Mouse (Mus musculus): ENCODE measurements around the gene Plekhh1.
"Not testable (repeated sequence)": the region's sequence is repeated elsewhere in the genome, so short reads cannot be mapped to it uniquely, and the experiment has no call there.

The Plekhh1 gene

DNA sequence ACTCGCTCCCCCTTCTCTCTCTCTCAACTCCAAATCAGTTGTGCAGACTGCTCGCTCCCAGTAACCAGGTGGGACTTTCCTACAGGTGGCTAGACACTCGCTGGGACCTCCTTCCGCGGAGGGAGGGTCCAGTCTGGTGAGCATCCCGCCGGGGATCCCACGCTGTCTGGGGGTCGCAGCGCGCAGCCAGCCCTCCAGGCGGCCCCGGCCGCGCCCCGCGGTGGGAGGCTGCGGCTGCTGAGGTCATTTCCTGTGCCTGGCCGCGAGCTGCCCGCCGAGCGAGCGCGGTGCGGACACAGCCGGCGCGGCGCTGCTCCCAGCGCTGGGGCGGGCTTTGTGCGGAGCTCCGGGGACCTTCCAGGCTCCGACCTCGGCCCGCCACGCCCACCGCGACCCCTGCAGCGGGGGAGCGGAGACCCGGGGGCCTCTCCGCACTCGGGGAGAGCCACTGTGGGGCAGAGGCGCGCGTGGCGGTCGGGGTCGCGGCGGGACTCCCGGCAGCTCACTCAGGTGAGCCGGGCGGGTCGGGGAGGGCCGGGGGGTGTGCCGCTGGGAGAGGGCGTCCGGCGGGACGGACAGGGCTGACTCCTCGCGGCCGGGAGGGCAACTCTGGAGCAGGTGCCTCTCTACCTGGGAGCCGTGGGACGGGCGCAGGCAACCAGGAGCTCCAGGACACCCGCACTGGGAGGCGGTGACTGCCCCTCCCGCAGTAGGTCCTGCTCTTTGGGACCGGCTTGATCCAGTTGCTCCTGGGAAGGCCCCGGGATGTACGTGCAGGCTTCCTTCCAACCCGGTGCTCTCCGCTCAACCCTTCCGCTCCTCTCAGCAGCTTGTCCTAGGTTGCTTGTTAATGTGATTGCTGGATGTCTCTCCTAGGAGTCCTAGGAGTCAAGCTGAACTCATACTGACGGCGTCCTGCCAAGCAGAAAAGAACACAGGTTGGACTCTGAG is at the start of gene Plekhh1:
Gene Plekhh1 (plus strand): TSS at position 253 of the 951 bp plus-strand sequence.
- DNase-seq, result peak; percentile 78

- peak; percentile 51 for DNase-seq
Measured at GRCm38 (mm10) chr12:78980683-78981091, 48.3 kb upstream of the Plekhh1 start.

DNA sequence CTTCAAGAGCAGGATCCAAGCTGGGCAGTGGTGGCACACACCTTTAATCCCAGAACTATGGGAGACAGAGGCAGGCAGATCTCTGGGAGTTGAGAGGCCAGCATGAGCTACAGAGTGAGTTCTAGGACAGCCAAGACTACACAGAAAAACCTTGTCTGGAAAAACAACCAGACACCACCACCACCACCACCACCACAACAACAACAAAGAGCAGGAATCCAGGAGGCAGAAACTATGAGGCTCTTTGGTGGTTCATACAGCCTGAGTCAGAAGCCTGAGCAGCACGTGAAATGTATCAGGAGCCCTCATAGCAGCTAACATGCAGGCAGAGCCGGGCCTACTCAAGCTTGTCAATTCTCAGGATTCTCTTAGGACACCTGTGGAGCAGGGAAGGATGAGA is 47.8 kb upstream of the Plekhh1 start:
- DNase-seq, result no peak

GRCm38 (mm10) chr12:78981938-78982825 is 46.8 kb upstream of the Plekhh1 start:
- DNase-seq, result peak; percentile 29

- no peak for DNase-seq
Measured at GRCm38 (mm10) chr12:78983296-78984034, 45.5 kb upstream of the Plekhh1 start.

DNA sequence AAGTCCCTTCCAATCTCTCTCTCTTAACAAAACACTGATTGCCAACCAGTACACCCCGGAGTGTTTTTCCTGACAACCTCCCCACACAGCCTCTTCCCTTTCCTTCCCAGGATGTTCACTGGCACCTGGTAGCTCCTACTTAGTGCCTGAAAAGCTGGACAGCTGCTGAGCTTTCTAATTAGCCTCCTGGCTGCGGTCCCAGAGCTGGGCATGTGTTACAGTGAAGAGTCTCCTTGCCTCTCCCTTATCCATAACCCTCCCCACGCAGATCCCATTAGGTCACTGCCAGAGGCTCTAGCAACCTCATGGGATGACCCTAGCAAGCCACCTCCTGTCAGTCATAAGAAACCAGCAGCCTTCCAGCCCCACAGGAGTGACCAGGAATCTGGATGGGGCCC is 44.9 kb upstream of the Plekhh1 start:
- DNase-seq, result peak; percentile 74

DNA sequence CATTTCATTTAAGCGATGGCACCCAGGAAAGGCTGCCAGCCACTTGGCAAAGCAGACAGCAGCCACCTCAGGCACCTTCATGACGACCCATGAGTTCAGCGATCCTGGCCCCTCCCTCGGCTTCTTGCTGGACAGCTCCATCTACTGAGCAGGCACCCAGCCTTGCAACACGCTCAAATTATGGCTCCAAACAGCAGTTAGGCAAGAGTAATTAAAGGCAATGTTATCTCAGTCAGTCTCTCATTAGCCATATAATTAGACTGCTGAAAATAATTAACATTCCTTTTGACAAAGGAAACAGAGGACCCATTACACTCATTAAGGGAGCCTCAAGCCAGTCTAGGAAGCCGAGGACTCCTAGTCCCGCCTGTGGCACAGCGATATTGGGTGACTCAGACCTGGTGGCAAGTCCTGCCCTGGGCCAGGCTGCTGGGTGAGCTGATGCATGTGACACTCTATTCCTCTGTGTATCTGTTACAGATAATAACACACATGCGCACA is 41.3 kb upstream of the Plekhh1 start:
- DNase-seq, result peak; percentile 17

DNA sequence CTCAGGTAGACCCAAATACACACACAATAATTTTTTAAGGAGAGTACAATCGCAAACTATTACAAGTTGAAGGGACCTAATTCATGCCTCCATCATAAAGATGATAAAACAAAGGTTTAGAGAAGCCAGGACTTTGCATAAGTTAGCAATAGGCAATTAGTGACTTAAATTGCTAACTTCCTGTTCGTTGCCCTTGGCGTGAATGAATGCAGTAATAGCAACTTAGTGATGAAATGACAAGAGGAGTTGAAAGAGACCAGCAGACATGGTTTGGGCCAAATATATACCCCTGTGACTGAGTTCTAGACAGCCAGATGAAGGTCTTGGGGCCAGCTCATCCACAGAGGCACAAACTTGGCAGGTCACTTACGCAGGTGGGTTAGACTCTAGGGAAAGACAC is 32.7 kb upstream of the Plekhh1 start:
- DNase-seq, result no peak

DNA sequence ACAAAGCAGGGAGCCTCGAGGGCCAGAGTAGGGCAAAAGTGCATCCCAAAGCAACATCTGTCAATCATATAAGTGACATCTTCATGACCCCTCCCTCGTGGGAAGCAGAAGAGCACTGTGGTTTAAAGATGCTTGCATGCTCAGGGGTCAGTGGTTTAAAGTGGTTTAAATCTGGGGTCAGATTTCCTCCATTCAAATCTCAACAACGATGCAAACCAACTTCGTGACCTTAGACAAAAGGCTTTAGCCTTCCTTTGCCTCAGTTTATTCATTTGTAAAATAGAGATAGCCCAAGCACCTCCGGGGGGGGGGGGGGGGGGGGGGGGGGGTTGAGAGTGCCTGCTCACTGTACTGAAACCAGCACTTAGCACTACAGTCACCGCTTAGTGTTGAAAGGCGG is 32.3 kb upstream of the Plekhh1 start:
- DNase-seq, result no peak

DNA sequence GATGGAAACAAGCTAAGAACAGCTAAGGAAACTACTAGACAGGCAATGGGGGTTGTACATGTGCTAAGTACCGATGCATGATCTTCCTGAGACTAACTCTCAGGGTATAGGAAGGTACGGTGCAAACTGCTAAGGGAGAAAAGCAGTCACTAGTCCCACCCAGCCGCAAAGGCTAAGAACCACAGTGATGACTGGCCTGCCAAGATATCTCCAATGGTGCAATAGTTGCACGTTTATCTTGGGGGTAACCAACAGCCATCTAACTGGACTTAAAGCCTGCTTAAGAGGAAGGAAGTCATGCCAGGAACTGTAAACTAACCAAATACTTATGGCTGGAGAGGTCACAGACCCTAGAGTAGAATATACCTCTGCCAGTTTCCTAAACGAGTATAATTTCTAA is 26.6 kb upstream of the Plekhh1 start:
- DNase-seq, result no peak

DNA sequence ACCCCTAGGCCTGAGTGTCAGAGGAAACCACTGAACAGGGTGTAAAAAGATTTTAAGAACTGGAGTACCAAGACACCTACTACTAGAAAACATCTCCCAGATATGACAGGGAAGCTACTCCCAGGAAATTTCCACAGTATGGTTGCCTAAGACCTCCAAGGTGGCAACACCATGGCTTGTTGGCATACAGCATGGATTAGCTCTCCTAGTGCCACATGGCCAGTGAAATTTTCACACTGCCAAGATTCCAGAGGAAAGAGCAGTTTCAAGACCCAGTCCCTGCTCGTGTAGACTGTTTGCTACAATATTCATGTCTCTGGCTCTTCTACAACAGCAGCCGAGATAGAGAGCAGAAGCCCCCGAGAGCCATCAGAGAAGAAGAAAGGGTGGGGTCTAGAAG is 26.0 kb upstream of the Plekhh1 start:
- DNase-seq, result no peak

DNA sequence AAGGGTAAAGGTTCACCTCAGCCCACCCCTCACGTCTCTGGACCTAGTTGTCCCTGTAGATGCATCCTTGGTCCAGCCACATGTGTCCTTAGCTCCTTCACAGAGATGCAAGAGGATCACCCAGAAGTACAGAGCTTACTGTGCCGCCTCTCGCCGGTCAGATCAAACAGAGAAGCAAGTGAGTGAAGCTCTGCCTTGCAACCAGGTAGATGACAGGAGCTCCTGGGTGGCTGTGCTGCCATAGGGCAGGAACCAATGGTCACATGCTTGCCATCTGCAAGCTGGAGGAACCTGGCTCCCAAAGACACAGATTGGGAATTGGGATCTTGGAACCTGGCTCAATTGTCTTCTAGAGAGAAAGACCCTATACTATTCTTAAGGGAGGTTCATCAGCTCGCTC is 23.5 kb upstream of the Plekhh1 start:
- no peak for DNase-seq

- no peak for DNase-seq
Measured at GRCm38 (mm10) chr12:79006076-79006475, 22.9 kb upstream of the Plekhh1 start.

DNA sequence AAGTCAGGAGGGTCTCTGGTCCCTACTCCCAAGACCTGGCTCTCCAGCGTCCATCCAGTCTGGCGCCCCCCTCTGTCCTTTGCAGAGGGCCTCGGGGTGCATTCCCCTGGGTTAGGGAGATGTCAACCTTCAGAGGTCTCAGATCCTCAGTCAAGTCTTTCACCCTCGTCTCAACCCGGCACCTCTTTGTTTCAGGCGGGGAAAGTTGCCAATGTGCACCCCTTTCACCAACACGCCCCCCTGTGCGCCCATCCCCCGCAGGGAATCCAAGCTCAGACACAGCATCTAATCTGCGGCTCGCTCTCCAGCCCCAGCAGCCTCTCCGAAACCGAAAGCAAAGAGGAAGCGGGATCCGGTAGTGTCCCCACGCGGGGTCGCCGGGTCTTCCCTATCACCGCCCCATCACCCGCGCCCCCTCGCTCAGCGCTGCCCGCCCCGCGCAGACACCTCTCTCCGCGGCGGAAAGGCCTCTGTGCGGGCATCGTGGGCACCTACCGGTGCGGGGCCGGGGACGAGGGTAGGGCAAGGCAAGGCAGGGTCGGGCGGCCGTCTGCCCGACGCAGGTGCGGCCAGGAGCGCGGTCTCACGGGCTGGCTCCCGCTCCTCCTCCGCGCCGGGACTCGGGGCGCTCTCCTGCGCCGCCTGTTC is 22.4 kb upstream of the Plekhh1 start:
- peak; percentile 62 for DNase-seq

DNA sequence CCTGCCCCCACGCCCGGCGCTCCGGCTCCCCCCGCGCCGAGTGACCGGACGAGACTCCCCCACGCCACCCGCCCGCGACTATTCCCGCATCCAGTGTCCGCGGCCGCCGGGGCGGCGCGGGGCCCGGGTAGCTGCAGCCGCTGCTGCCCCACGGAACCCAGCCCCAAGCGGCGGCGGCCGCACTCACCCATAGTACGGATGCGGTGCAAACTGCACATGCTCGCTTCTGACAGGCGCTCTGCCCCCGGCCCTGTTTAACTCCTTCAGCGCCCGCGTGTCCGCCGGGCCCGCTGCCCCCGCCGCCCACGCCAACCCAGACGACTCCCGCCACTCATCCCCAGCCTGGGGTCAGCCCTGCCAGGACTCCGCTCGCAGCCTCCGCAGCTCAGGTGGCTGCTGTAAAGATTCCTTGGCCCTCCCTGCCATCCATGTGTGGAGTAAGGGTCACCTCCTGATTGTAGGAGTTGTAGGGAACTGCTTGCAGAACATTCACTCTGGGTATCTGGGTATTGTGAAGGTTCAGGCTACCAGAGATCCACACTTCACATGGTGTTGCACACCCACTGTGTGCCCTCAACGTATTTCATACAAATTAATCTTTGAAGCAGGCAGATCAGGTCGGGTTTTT is 21.7 kb upstream of the Plekhh1 start, which contains the start of gene Tmem229b:
Gene Tmem229b (minus strand): TSS at position 502 of the 628 bp plus-strand sequence.
- peak; percentile 62 for DNase-seq

DNA sequence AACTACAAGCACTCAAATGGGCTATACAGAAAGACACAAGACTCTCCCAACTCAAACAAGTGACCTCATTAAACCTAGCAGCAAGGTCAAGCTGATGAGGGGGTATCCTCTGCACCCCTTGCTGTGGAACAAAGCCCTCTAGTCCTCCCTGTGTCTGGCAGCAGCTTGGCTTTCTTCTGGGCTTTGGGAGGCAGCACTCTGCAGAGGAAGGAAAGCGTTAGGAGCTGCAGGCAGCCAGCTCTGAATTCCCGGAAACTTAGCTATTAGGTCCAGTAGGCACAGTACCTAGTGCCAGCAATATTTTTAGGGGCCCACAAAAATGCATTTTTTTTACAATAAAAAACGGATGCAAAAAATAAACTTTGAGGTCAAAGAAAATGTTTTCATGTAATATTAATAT is 18.4 kb upstream of the Plekhh1 start:
- peak; percentile 31 for DNase-seq

- no peak for DNase-seq
Measured at GRCm38 (mm10) chr12:79016109-79016508, 12.9 kb upstream of the Plekhh1 start.

DNA sequence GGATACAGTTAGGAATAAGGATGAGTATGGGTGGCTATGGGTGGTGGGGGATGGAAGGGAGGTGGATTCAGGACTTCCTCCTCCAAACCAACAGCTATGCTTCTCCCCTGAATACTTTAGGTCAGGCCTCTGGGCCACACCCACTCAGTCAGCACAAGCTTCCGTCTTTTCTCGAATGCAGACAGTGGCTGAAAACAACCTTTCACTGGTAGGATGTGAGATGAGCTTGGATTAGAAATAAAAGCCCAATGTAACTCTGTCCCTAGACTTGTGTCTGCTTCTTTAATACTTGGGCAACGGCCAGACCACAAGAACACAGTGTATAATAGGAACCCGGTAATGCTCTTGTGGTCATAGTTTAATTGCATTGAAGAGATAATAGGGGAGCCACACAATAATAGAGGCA is 11.0 kb upstream of the Plekhh1 start:
- DNase-seq, result no peak

- DNase-seq, result no peak
Measured at GRCm38 (mm10) chr12:79021902-79022301, 7.1 kb upstream of the Plekhh1 start.

- DNase-seq, result peak; percentile 81
Measured at GRCm38 (mm10) chr12:79022882-79023281, 6.1 kb upstream of the Plekhh1 start.

DNA sequence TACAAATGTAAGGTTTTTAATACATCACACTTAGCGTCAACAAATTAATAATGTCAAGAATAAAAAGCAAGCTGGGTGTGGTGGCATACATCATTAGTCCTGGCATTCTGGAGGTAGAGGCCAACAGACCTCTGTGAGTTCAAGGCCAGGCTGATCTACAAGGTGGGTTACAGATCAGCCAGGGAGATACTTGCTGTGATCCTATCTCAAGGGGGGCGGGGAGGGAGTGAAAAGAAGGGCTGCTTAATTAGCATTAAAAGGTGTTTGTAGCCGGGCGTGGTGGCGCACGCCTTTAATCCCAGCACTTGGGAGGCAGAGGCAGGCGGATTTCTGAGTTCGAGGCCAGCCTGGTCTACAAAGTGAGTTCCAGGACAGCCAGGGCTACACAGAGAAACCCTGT is 1.4 kb upstream of the Plekhh1 start:
- DNase-seq, result not testable (repeated sequence)

DNA sequence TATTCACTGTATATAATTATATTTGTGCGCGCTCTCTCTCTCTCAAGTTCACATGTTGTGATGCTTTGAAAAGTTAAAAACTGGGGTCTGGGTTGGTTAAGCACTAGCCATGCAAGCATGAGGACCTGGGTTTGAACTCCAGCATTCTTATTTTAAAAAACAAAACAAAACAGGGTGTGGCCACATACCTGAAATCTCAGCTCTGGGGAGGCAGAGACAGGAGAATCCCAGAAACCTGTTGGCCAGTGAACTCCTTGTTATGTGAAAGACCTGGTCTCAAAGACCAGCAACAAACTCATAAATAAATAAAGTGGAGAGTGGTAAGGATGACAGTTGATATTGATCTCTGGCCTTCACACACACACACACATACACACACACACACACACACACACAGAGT is 5.4 kb downstream of the Plekhh1 start:
- no peak for DNase-seq

All from kidney, postnatal 14 days (tissue).